Mouse (Mus musculus): Measurements from ENCODE around the gene Kbtbd12.
A peak's percentile ranks its signal among the peaks of the same experiment; 100 is the strongest.

Kbtbd12 gene

GRCm38 (mm10) chr6:88502030-88502970, 135.4 kb downstream of the Kbtbd12 start:
- DNase-seq (ENCODE audit: extremely low spot score, low spot score), result no peak

- DNase-seq (ENCODE audit: extremely low spot score, low spot score), result no peak
Measured at GRCm38 (mm10) chr6:88500405-88500767, 137.4 kb downstream of the Kbtbd12 start.

- DNase-seq (ENCODE audit: extremely low spot score, low spot score), result peak; percentile 89
Measured at GRCm38 (mm10) chr6:88499481-88500404, 138.0 kb downstream of the Kbtbd12 start.

Measured in neural tube, embryonic 10.5 days (tissue).